Mouse (Mus musculus) thymus, adult 2 months (tissue): ENCODE results near the gene Cdk9. TPM values are rescaled to one million over a fixed set of nuclear protein-coding genes. Genes with fewer than 3 reads are reported as not detected.

Experiments used
- DNase-seq: peaks from one replicate; pipeline ENCODE4 v3.0.0; 2021
- H3K27ac ChIP-seq: fragments of 200-500 bp; 2 replicates; pipeline ENCODE4 v1.5.1; 2012; ENCODE audit warnings: low read length, control low read depth; ENCODE audit not compliant: control insufficient read depth, insufficient read depth
- H3K27me3 ChIP-seq: fragments of 200-500 bp; 2 replicates; pipeline ENCODE4 v1.6.1; 2012; ENCODE audit warnings: mild to moderate bottlenecking, low read length, moderate library complexity, mixed read lengths; ENCODE audit not compliant: control insufficient read depth, insufficient read depth
- H3K36me3 ChIP-seq: fragments of 200-500 bp; 2 replicates; pipeline ENCODE4 v1.6.1; 2012; ENCODE audit warnings: mild to moderate bottlenecking, low read length, moderate library complexity; ENCODE audit not compliant: control insufficient read depth, insufficient read depth
- H3K4me1 ChIP-seq: fragments of 200-500 bp; replicated peaks from 2 replicates; pipeline ENCODE4 v1.6.1; 2012; ENCODE audit warnings: low read length; ENCODE audit not compliant: control insufficient read depth, insufficient read depth
- H3K4me3 ChIP-seq: fragments of 200-500 bp; 2 replicates; pipeline ENCODE4 v1.5.1; 2012; ENCODE audit warnings: mild to moderate bottlenecking, low read length, control low read depth, moderate library complexity; ENCODE audit not compliant: control insufficient read depth, insufficient read depth
- CTCF ChIP-seq: fragments of 200-500 bp; IDR thresholded peaks from 2 replicates; pipeline ENCODE4 v1.5.1; 2012; ENCODE audit warnings: mild to moderate bottlenecking, control low read depth, low read length, moderate library complexity, borderline replicate concordance; ENCODE audit not compliant: control insufficient read depth, poor library complexity, insufficient read depth; ENCODE audit errors: extremely low read depth
- POLR2A ChIP-seq: fragments of 200-500 bp; IDR thresholded peaks from 2 replicates; pipeline ENCODE4 v1.6.1; 2012; ENCODE audit warnings: mild to moderate bottlenecking, low read length, control low read depth, moderate library complexity; ENCODE audit not compliant: control insufficient read depth, poor library complexity, insufficient read depth; ENCODE audit errors: extremely low read depth
- WGBS: fragments of 180-500 bp; shearing (Covaris S2); methylation state at CpG from one replicate; pipeline ENCODE4 v1.1.7; 2018; 5-methylcytosine and 5-hydroxymethylcytosine counted together
- polyA plus RNA-seq: library from polyadenylated mRNA; depleted of rRNA; stranded (reverse); fragments of >200 nt; gene quantifications from 2 replicates; pipeline ENCODE4 v1.2.3, GENCODE M21; 2012

The Cdk9 gene
- polyA plus RNA-seq, 1 experiment = 239 TPM

- no peaks in the 10 kb centered on the region for H3K36me3 ChIP-seq
- no peak overlapping the region for H3K27ac ChIP-seq
- H3K4me3 ChIP-seq = no peak overlapping the region
- TF ChIP-seq POLR2A (no peak), CTCF (no peak)
- H3K27me3 ChIP-seq = no peaks in the 10 kb centered on the region
- DNase-seq = no peak
- H3K4me1 ChIP-seq = no peaks in the 10 kb centered on the region
- 91% methylated on average over 16 of the region's 16 CpGs for WGBS
These were observed 39.5 kb downstream of the Cdk9 start for GRCm38 (mm10) chr2:32673176-32673917.

DNA sequence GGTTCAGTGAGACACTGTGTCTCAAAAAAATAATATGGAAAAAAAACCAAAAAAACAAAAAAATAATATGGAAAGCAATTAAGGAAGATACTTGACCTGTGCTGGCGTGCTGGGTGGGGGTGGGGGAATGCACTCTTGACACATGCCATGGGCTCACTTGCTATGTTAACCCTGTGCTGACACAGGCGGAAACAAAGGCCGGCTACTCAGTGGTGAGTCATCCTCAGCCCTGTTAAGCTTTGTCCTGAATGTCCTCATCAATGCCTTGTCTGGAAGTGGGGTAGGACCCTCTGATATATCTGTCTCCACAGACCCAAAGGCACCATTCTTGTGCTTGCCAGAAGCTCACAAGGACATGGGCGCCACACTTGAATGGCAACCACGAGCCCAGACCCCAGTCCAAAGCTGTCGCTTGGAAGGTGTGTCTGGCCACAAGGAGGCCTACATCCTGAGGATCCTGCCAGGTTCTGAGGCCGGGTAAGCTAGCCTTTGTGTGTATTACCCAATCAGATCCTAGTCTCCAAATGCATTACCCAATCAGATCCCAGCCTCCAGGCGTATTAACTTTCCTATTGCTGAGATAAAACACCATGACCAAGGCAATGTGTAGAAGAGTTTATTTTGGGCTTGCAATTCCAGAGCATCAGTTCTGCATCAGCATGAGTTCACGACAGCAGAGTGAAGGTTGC lies 40.8 kb downstream of the Cdk9 start:
- no peak for DNase-seq
- H3K36me3 ChIP-seq = no peaks in the 10 kb centered on the region
- H3K27ac ChIP-seq = no peak overlapping the region
- no peak for TF ChIP-seq POLR2A
- no peak for TF ChIP-seq CTCF
- H3K4me1 ChIP-seq = no peaks in the 10 kb centered on the region
- H3K4me3 ChIP-seq = no peak overlapping the region
- H3K27me3 ChIP-seq = no peaks in the 10 kb centered on the region
- WGBS = 93% methylated on average over 9 of the region's 9 CpGs

- Histone ChIP-seq H3K36me3 (no peaks in the 10 kb centered on the region), H3K4me3 (no peak overlapping the region), H3K27me3 (no peaks in the 10 kb centered on the region), H3K27ac (no peak overlapping the region), H3K4me1 (no peaks in the 10 kb centered on the region)
- DNase-seq = no peak
- TF ChIP-seq CTCF (no peak), POLR2A (no peak)
- 93% methylated on average over 9 of the region's 9 CpGs for WGBS
These were observed 41.7 kb downstream of the Cdk9 start for GRCm38 (mm10) chr2:32671147-32671546.

GRCm38 (mm10) chr2:32669876-32670275 lies 43.0 kb downstream of the Cdk9 start:
- TF ChIP-seq CTCF (no peak), POLR2A (no peak)
- H3K27me3 ChIP-seq = no peaks in the 10 kb centered on the region
- no peak overlapping the region for H3K4me3 ChIP-seq
- H3K36me3 ChIP-seq = no peaks in the 10 kb centered on the region
- no peak for DNase-seq
- H3K27ac ChIP-seq = no peak overlapping the region
- WGBS = 92% methylated on average over 3 of the region's 3 CpGs
- H3K4me1 ChIP-seq = no peaks in the 10 kb centered on the region

GRCm38 (mm10) chr2:32668176-32668575 lies 44.7 kb downstream of the Cdk9 start:
- Histone ChIP-seq H3K27me3 (no peaks in the 10 kb centered on the region), H3K27ac (no peak overlapping the region), H3K36me3 (no peaks in the 10 kb centered on the region), H3K4me1 (no peaks in the 10 kb centered on the region), H3K4me3 (no peak overlapping the region)
- 95% methylated on average over 7 of the region's 7 CpGs for WGBS
- no peak for DNase-seq
- TF ChIP-seq POLR2A (no peak), CTCF (no peak)

DNA sequence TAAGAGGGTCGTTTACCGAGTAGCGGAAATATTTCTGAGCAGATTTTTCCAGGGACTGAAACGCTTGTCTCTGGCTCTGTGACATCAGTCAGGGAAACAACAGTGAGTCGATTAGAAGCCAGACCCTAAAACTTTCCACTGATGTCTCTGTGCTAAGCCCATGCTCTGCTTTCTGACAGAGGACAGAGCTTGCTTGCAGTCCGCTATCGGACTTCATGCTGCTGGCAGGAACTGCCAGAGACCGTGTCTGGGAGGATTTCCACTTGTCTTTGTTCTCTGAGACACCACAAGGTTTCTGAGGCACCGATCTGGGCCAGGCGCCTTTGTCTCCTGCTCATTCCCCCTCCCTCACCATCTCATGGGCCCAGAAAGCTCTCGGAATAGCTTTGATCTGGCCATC lies 45.1 kb downstream of the Cdk9 start:
- no peaks in the 10 kb centered on the region for H3K4me1 ChIP-seq
- TF ChIP-seq CTCF (no peak), POLR2A (no peak)
- DNase-seq = no peak
- no peaks in the 10 kb centered on the region for H3K36me3 ChIP-seq
- H3K4me3 ChIP-seq = no peak overlapping the region
- H3K27me3 ChIP-seq = no peaks in the 10 kb centered on the region
- 85% methylated on average over 11 of the region's 11 CpGs for WGBS
- H3K27ac ChIP-seq = no peak overlapping the region
